Mouse (Mus musculus): ENCODE data around the gene Lcat. TPM values are rescaled to one million over a fixed set of nuclear protein-coding genes. Genes with fewer than 3 reads are reported as not detected.

Lcat gene
- polyA plus RNA-seq, 1 experiment from 2014 or later = 1.3 TPM

DNA sequence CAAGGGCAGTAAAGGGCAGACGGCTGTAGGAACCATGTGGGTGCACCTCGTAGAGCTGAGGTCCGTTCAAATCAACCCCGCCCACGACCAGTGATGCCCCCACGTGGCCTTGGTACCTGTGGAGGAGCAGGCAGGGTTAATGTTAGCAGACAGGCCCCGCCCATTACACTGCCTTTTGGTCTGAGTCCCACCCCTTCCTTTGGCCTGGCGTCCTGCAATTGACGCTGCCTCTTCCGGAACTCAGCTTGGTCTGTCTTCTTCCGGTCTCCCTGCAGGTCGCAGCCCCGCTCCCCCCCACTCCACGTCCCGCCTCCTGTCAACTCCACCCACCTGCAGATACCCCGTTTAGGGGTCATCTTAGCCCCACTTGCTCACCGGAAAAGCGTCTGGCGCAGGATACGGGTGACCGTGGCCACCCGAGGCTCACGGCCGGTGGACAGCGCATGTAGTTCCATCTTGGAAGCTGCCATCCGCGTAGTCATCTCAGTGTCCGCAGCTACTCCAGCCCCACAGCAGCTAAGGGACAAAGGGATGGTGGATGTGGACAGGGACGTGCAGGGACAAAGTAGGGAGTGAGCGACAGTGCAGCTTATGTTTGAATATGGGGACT lies 6.2 kb downstream of the Lcat start:
- WGBS = 0% methylated on average over 30 of the region's 30 CpGs
- peak; percentile 89 for ATAC-seq (replicated peaks; ENCODE audit: extremely low read depth, insufficient read depth, low FRiP score)
- H3K27ac ChIP-seq (ENCODE audit: low read length) = peak overlapping the region; percentile 91

DNA sequence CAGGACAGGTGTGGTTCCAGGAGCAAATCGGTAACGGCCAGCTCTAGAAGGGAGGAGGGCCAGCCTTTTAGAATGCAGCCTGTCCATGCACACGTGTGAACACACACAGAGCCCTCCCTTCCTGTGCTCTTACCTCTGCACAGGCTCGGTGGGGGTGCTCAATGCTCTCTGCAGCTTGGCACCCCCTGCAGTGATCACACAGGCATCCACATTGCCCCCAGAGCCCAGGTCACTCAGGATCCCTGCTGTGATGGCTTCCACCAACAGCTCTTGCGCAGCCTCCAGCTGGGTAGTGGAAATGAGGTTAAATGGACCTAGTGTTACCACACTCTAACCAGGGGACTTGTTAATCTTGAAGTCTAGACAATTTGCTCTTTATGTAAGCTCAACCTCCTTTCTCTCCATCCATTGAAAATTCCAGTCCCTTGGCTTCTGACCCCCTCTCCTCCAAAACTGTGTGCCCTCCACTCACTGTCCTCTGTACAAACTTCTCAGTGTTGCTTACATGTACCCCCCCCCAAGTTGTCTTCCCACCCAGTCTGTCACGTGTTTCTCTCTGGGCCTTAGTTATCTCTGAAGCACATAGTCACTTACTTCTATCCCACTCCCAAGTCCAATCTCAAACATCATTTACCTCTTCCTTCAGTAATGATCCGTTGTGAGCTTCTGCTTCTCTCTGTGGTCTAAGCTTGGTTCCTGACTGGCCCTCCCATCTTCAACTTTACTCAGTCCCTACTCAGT lies 7.1 kb downstream of the Lcat start:
- no peak for ATAC-seq (replicated peaks; ENCODE audit: extremely low read depth, insufficient read depth, low FRiP score)
- peak overlapping the region; percentile 69 for H3K27ac ChIP-seq (ENCODE audit: low read length)

More for the DNA sequence above, 6.2 kb downstream of the Lcat start:
- H3K9me3 ChIP-seq (replicated peaks; ENCODE audit: control insufficient read depth, low read length) = no peaks in the 10 kb centered on the region
- peak overlapping the region; percentile 86 for H3K4me2 ChIP-seq (ENCODE audit: low read depth, low read length)
- peaks cover 18% of the 10 kb centered on the region for H3K4me1 ChIP-seq (ENCODE audit: control insufficient read depth, insufficient read depth, low read length)
- 0 out of 2 replicates have a peak, but pooled peaks cover 2% of the 10 kb centered on the region for H3K36me3 ChIP-seq (ENCODE audit: control insufficient read depth, insufficient read depth)
- H3K4me3 ChIP-seq (ENCODE audit: low read length) = peak overlapping the region; percentile 62
- H3K27me3 ChIP-seq (ENCODE audit: control insufficient read depth, insufficient read depth, low read length) = no peaks in the 10 kb centered on the region
- peak overlapping the region; percentile 93 for H3K9ac ChIP-seq (ENCODE audit: low read length)

DNA sequence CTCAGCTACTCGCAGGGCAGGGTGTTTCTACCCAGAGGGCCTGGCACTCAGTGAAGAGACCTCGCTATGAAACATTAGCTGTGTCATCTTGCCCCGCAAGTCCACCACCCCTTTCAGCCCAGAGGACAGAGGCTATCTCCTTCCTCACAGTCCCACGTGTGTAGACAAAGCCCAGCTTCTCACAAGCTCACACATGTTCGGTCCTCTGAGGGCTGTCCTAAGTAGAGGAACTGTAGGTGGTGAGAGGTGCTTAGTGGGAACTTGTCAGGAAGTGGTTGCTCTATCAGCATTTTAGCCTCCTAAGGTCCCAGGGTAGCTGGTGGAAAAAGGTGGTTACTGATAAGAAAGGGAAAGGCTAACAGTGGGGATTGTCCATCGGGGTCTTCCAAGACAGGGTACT lies 8.1 kb downstream of the Lcat start:
- H3K27ac ChIP-seq (ENCODE audit: low read length) = no peak overlapping the region
- no peaks in the 10 kb centered on the region for H3K9me3 ChIP-seq (replicated peaks; ENCODE audit: control insufficient read depth, low read length)
- no peak for ATAC-seq (replicated peaks; ENCODE audit: extremely low read depth, insufficient read depth, low FRiP score)
- H3K9ac ChIP-seq (ENCODE audit: low read length) = no peak overlapping the region
- no peaks in the 10 kb centered on the region for H3K36me3 ChIP-seq (ENCODE audit: control insufficient read depth, insufficient read depth)
- H3K4me2 ChIP-seq (ENCODE audit: low read depth, low read length) = no peak overlapping the region
- no peaks in the 10 kb centered on the region for H3K27me3 ChIP-seq (ENCODE audit: control insufficient read depth, insufficient read depth, low read length)
- 56% methylated on average over 6 of the region's 6 CpGs for WGBS
- H3K4me1 ChIP-seq (ENCODE audit: control insufficient read depth, insufficient read depth, low read length) = peaks cover 18% of the 10 kb centered on the region
- H3K4me3 ChIP-seq (ENCODE audit: low read length) = no peak overlapping the region

More for the DNA sequence above, 7.1 kb downstream of the Lcat start:
- Histone ChIP-seq H3K36me3 (ENCODE audit: control insufficient read depth, insufficient read depth) (no peaks in the 10 kb centered on the region), H3K9me3 (replicated peaks; ENCODE audit: control insufficient read depth, low read length) (no peaks in the 10 kb centered on the region), H3K9ac (ENCODE audit: low read length) (peak overlapping the region; percentile 93), H3K4me1 (ENCODE audit: control insufficient read depth, insufficient read depth, low read length) (peaks cover 18% of the 10 kb centered on the region), H3K4me3 (ENCODE audit: low read length) (peak overlapping the region; percentile 62), H3K4me2 (ENCODE audit: low read depth, low read length) (peak overlapping the region; percentile 86), H3K27me3 (ENCODE audit: control insufficient read depth, insufficient read depth, low read length) (no peaks in the 10 kb centered on the region)
- 27% methylated on average over 7 of the region's 7 CpGs for WGBS

DNA sequence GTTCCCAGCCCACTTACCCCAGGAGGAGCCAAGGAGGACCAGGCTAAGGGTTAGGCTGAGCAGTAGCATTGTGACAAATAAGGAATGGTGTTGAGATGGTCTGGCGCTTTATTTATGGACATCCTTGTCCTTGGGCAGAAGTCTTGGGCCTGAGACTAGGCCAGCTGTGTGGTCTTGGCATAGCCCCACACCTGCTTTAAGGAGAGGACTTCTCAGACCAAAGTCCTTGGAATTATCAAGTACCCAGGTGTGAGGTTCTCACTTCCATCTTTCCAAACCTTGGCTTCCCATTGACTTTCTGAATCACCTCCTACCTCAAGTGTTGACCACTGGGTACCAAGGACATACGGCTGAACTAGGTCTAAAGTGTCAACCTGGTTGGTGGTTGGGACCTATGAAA lies 9.4 kb downstream of the Lcat start, which contains the start of gene Ctrl:
TSS of gene Ctrl (minus strand) at position 101 of the 400 bp plus-strand sequence.
- Histone ChIP-seq H3K4me1 (ENCODE audit: control insufficient read depth, insufficient read depth, low read length) (peaks cover 18% of the 10 kb centered on the region), H3K4me2 (ENCODE audit: low read depth, low read length) (no peak within 1 kb of the TSS)
- 94% methylated on average over 2 of the region's 2 CpGs for WGBS

DNA sequence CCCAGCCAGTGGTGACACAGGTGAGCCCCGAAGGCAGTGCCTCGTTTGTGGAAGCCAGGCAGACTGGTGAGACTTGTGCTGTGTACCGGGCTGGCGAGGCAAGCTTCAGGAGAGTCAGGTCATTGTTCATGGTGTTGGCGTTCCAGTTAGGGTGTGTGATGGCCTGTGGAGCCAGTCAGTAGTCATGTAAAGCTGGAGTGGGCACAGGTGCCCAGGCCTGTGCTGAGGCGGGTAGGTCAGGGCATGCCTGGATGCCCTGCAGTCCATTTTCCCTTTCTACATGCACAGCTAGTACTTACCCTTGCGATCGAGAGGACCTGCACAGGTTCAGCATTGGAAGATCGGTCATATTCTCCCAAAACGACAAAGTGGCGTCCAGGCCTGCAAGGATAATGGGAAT lies 10.7 kb downstream of the Lcat start:
- H3K4me3 ChIP-seq (ENCODE audit: low read length) = no peak overlapping the region
- 89% methylated on average over 11 of the region's 11 CpGs for WGBS
- H3K27me3 ChIP-seq (ENCODE audit: control insufficient read depth, insufficient read depth, low read length) = no peaks in the 10 kb centered on the region
- H3K9me3 ChIP-seq (replicated peaks; ENCODE audit: control insufficient read depth, low read length) = no peaks in the 10 kb centered on the region
- no peak overlapping the region for H3K4me2 ChIP-seq (ENCODE audit: low read depth, low read length)
- H3K27ac ChIP-seq (ENCODE audit: low read length) = no peak overlapping the region
- H3K9ac ChIP-seq (ENCODE audit: low read length) = no peak overlapping the region
- no peaks in the 10 kb centered on the region for H3K36me3 ChIP-seq (ENCODE audit: control insufficient read depth, insufficient read depth)
- ATAC-seq (replicated peaks; ENCODE audit: extremely low read depth, insufficient read depth, low FRiP score) = no peak
- peaks cover 12% of the 10 kb centered on the region for H3K4me1 ChIP-seq (ENCODE audit: control insufficient read depth, insufficient read depth, low read length)

More for the DNA sequence above, 9.4 kb downstream of the Lcat start, which contains the start of gene Ctrl:
- Histone ChIP-seq H3K27me3 (ENCODE audit: control insufficient read depth, insufficient read depth, low read length) (no peaks in the 10 kb centered on the region), H3K36me3 (ENCODE audit: control insufficient read depth, insufficient read depth) (no peaks in the 10 kb centered on the region), H3K9me3 (replicated peaks; ENCODE audit: control insufficient read depth, low read length) (no peaks in the 10 kb centered on the region), H3K4me3 (ENCODE audit: low read length) (no peak within 1 kb of the TSS), H3K27ac (ENCODE audit: low read length) (no peak within 1 kb of the TSS), H3K9ac (ENCODE audit: low read length) (no peak within 1 kb of the TSS)
- ATAC-seq (replicated peaks; ENCODE audit: extremely low read depth, insufficient read depth, low FRiP score) = no peak

DNA sequence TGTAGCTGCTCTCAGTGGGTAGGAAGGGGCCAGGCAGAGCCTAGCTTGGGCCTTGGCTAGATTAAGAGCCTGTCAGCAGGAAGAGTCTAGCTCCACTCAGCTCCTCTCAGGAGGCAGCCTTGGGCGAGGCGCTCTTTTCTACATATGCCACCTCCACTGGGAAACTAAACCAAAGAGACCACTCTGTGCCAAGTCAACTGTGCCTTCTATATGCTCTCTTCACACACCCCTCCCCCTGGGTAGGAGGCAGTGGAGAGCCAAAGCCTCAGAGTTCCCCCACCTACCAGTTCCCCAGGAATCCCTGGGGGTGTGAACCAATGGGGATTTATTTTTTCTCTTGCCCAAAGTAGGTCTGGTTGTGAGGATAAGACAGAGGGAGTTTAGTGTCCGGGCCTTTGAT lies 11.9 kb downstream of the Lcat start:
- H3K4me3 ChIP-seq (ENCODE audit: low read length) = no peak overlapping the region
- 85% methylated on average over 3 of the region's 3 CpGs for WGBS

DNA sequence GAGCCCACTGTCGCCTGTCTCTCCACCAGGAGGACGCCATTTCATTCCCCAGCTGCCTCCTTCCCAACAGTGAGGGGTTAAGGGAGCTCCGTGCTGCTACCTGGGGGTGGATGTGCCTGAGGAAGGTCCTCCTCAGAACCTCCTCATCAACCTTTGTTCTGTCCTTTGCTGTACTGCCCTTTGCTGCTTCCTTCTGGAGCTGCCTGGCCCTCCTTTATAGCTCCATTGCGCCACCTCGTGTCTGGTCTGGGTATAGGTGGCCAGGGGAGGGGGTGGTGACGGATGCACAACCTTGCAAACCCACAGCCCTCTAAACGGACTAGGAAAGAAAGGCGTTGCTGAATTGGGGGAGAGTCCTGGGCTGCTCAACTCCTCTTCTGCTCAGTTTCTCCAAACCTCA lies 12.6 kb downstream of the Lcat start:
- 0 out of 2 replicates have a peak, but pooled peaks have one; percentile 29 for ATAC-seq (replicated peaks; ENCODE audit: extremely low read depth, insufficient read depth, low FRiP score)

More for the DNA sequence above, 11.9 kb downstream of the Lcat start:
- H3K27ac ChIP-seq (ENCODE audit: low read length) = no peak overlapping the region
- no peaks in the 10 kb centered on the region for H3K27me3 ChIP-seq (ENCODE audit: control insufficient read depth, insufficient read depth, low read length)
- peaks cover 8% of the 10 kb centered on the region for H3K4me1 ChIP-seq (ENCODE audit: control insufficient read depth, insufficient read depth, low read length)
- H3K4me2 ChIP-seq (ENCODE audit: low read depth, low read length) = no peak overlapping the region
- no peaks in the 10 kb centered on the region for H3K9me3 ChIP-seq (replicated peaks; ENCODE audit: control insufficient read depth, low read length)
- no peak for ATAC-seq (replicated peaks; ENCODE audit: extremely low read depth, insufficient read depth, low FRiP score)
- no peak overlapping the region for H3K9ac ChIP-seq (ENCODE audit: low read length)
- no peaks in the 10 kb centered on the region for H3K36me3 ChIP-seq (ENCODE audit: control insufficient read depth, insufficient read depth)

DNA sequence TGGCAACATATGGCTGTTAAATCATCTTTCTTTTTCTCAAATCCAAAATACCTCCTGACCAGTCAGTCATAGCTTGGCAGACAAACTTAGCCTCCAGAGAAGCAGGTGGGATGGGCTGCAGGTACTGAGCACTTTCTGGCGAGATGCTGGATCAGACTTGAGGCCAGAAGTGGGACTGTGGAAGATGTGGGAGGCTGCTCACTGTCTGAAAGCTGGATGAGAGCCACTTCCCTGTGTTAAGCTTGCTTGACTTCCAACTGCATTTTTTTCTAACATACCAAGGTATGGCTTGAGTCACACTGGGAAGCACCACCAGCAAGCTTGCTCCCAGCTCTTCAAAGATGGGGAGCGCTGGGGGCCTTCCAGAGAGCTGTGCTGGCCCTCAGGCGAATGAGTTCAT lies 18.1 kb downstream of the Lcat start:
- H3K9ac ChIP-seq (ENCODE audit: low read length) = no peak overlapping the region
- WGBS = 61% methylated on average over 3 of the region's 3 CpGs
- H3K9me3 ChIP-seq (replicated peaks; ENCODE audit: control insufficient read depth, low read length) = no peaks in the 10 kb centered on the region
- ATAC-seq (replicated peaks; ENCODE audit: extremely low read depth, insufficient read depth, low FRiP score) = no peak
- H3K36me3 ChIP-seq (ENCODE audit: control insufficient read depth, insufficient read depth) = no peaks in the 10 kb centered on the region
- H3K27me3 ChIP-seq (ENCODE audit: control insufficient read depth, insufficient read depth, low read length) = no peaks in the 10 kb centered on the region
- no peak overlapping the region for H3K27ac ChIP-seq (ENCODE audit: low read length)
- H3K4me2 ChIP-seq (ENCODE audit: low read depth, low read length) = no peak overlapping the region
- H3K4me1 ChIP-seq (ENCODE audit: control insufficient read depth, insufficient read depth, low read length) = no peaks in the 10 kb centered on the region
- no peak overlapping the region for H3K4me3 ChIP-seq (ENCODE audit: low read length)

More for the DNA sequence above, 12.6 kb downstream of the Lcat start:
- no peak overlapping the region for H3K9ac ChIP-seq (ENCODE audit: low read length)
- WGBS = 21% methylated on average over 8 of the region's 8 CpGs
- H3K9me3 ChIP-seq (replicated peaks; ENCODE audit: control insufficient read depth, low read length) = no peaks in the 10 kb centered on the region
- H3K4me2 ChIP-seq (ENCODE audit: low read depth, low read length) = no peak overlapping the region
- H3K27me3 ChIP-seq (ENCODE audit: control insufficient read depth, insufficient read depth, low read length) = no peaks in the 10 kb centered on the region
- no peaks in the 10 kb centered on the region for H3K36me3 ChIP-seq (ENCODE audit: control insufficient read depth, insufficient read depth)
- no peak overlapping the region for H3K27ac ChIP-seq (ENCODE audit: low read length)
- H3K4me1 ChIP-seq (ENCODE audit: control insufficient read depth, insufficient read depth, low read length) = peaks cover under 1% of the 10 kb centered on the region; the same call in 1 of the 2 replicates
- no peak overlapping the region for H3K4me3 ChIP-seq (ENCODE audit: low read length)

DNA sequence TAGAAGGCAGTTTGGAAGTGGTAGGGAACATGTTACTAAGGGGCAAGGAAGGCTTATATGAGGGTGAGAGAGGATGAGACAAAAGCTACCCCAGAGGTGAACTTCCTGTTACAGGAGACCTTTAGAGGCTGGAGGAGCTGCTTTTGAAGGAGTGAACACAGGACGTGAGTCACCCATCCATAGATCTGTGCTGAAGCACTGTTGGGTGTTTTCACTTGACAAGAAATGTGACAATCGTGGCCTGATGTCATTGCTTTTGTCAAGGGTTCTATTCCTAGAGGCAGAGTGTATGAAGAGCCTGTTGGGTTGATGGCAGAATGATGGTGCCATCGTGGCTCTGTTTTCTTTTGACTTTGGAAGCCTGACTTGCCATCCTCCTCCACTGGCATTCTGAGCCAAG lies 23.8 kb downstream of the Lcat start:
- H3K36me3 ChIP-seq (ENCODE audit: control insufficient read depth, insufficient read depth) = peaks cover 7% of the 10 kb centered on the region
- H3K4me1 ChIP-seq (ENCODE audit: control insufficient read depth, insufficient read depth, low read length) = no peaks in the 10 kb centered on the region
- no peak overlapping the region for H3K9ac ChIP-seq (ENCODE audit: low read length)
- H3K4me2 ChIP-seq (ENCODE audit: low read depth, low read length) = no peak overlapping the region
- H3K4me3 ChIP-seq (ENCODE audit: low read length) = no peak overlapping the region
- no peaks in the 10 kb centered on the region for H3K27me3 ChIP-seq (ENCODE audit: control insufficient read depth, insufficient read depth, low read length)
- WGBS = 71% methylated on average over 3 of the region's 3 CpGs
- no peaks in the 10 kb centered on the region for H3K9me3 ChIP-seq (replicated peaks; ENCODE audit: control insufficient read depth, low read length)
- no peak overlapping the region for H3K27ac ChIP-seq (ENCODE audit: low read length)
- no peak for ATAC-seq (replicated peaks; ENCODE audit: extremely low read depth, insufficient read depth, low FRiP score)
